Mouse (Mus musculus): ENCODE measurements around the gene Kcmf1. TPM values are rescaled to one million over a fixed set of nuclear protein-coding genes. Genes with fewer than 3 reads are reported as not detected.

The Kcmf1 gene
- total RNA-seq, 2 experiments from 2014 or later: 11.9 to 36.5 TPM

DNA sequence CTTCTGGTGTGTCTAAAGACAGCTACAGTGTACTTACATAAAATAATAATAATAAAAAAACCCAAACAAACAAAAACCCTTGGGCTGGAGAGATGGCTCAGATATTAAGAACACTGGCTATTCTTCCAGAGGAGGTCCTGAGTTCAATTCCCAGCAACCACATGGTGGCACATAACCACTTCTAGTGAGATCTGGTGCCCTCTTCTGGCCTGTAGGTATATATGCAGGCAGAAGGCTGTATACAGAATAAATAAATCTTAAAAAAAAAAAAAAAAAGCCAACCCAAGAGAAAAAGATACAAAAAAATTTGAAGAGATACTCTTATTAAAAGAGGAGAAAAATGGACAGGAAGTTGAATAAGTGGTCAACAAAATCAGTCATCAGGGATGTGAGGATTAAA lies 102.0 kb downstream of the Kcmf1 start:
- ATAC-seq (replicated peaks; ENCODE audit: low FRiP score, poor library complexity, severe bottlenecking): no peak

- ATAC-seq (replicated peaks; ENCODE audit: low FRiP score, poor library complexity, severe bottlenecking): no peak
Measured at GRCm38 (mm10) chr6:72795444-72795843, 104.3 kb downstream of the Kcmf1 start.

DNA sequence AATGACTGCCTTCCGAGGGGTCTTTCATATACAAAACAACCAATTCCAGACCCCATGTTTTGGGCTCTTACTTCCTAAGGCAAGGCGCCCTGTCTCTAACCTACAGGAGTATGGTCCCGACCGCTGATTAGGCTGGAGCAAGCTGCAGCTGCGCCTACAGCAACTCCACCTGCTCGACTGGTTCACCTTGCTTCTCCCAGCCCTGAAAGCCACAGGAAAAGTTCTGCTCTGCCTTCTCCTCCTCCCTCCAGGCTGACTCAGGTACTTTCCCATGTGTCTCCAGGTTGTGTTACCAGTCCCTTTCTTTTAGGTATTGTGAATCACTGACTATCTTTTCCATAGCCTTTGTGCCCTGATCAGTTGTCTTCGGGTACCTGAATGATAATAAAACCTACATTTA lies 104.9 kb downstream of the Kcmf1 start:
- ATAC-seq (replicated peaks; ENCODE audit: low FRiP score, poor library complexity, severe bottlenecking): no peak

GRCm38 (mm10) chr6:72792641-72793040 lies 107.1 kb downstream of the Kcmf1 start:
- ATAC-seq (replicated peaks; ENCODE audit: low FRiP score, poor library complexity, severe bottlenecking): no peak

Other genes starting within 250 kb of the Kcmf1 start
- gene Tcf7l1, start 110.7 kb downstream of the Kcmf1 start, total RNA-seq (2015; ENCODE audit: low replicate concordance): not detected in 2 replicates
- not detected in 2 replicates for gene Tcf7l1, start 110.7 kb downstream of the Kcmf1 start, total RNA-seq (2017; ENCODE audit: low replicate concordance)
- gene Tmsb10, start 58.8 kb upstream of the Kcmf1 start, total RNA-seq (2015; ENCODE audit: low replicate concordance): 232 and 262 TPM in 2 replicates
- 123 and 173 TPM in 2 replicates for gene Tmsb10, start 58.8 kb upstream of the Kcmf1 start, total RNA-seq (2017; ENCODE audit: low replicate concordance)

Measured in erythroblast, adult 5-6 weeks (primary cell).